In the genomic region with DNA sequence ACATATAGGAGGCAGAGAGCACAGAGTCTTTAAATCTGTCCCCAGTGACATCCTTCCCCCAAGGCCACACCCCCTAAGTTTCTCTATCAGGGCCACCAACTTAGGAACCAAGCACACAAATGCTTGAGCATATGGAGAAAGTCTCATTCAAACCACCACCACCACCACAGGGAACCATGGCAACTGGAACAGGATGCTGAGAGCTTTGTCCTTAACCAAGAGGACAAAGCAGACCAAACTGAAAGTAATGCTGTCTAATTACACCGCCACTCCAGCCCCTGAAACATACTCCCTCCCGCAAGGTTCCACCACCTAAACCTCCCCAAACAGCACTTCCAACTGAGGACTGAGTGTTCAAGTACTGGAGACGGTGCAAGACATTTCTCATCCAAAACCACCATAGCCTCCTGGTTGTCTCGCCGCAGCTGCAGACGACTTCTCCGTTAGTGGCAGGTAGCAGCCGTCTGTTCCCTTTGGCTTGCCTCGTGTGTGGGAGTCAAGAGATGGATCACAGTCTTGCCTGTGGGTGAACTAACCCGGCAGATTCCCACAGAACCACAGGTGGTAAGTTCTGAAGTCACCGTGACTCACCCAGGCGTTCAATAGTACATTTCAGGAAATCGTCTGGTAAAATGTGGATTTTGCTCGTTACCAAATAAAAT, we compare ENCODE assay signal across 10 mouse cellular contexts. TPM values are rescaled to one million over a fixed set of nuclear protein-coding genes. Genes with fewer than 3 reads are reported as not detected.
DNase-seq lines count a peak whose midpoint lies in the region; ATAC-seq lines count a peak whose summit lies in the region.
"Had no signal": no experiment of that assay in that cellular context is flagged by ENCODE, and none has a peak within 500 bp of the region (broad histone marks: within the 10 kb centered on the region; RNA-seq: fewer than 3 reads in every experiment).

No protein-coding gene starts in this region.

- H3K36me3 ChIP-seq in embryonic facial prominence, embryonic 14.5 days (ENCODE audit: control insufficient read depth, insufficient read depth, low read length): no peaks in the 10 kb centered on the region
- H3K36me3 ChIP-seq: heart, embryonic 15.5 days; liver, embryonic 15.5 days had no signal

- no peaks in the 10 kb centered on the region for H3K9me3 ChIP-seq in embryonic facial prominence, embryonic 14.5 days (ENCODE audit: control insufficient read depth, low read length)
- H3K9me3 ChIP-seq: heart, embryonic 15.5 days; liver, embryonic 15.5 days had no signal

- no peaks in the 10 kb centered on the region for H3K27me3 ChIP-seq in embryonic facial prominence, embryonic 14.5 days (replicated peaks; ENCODE audit: control insufficient read depth, insufficient read depth, low read length)
- H3K27me3 ChIP-seq: heart, embryonic 15.5 days; liver, embryonic 15.5 days had no signal

- intact Hi-C loops in left cerebral cortex, postnatal 14 days (cut with DNase I): loop anchor here (5.0 kb wide), 1 partner anchor 41 kb away; a partner anchor contains a TSS

- peak; percentile 53 for ATAC-seq in embryonic facial prominence, embryonic 14.5 days (ENCODE audit: low read depth)
- no peak for ATAC-seq in monocyte, adult 5-6 weeks (replicated peaks; ENCODE audit: insufficient number of reproducible peaks, low FRiP score, low TSS enrichment, poor library complexity, severe bottlenecking)

- H3K4me2 ChIP-seq in embryonic facial prominence, embryonic 14.5 days (ENCODE audit: low read depth, low read length): no peak overlapping the region
- H3K4me2 ChIP-seq: heart, embryonic 15.5 days; liver, embryonic 15.5 days had no signal

- no peak overlapping the region for H3K9ac ChIP-seq in embryonic facial prominence, embryonic 14.5 days (ENCODE audit: low read depth, low read length)
- H3K9ac ChIP-seq: heart, embryonic 15.5 days; liver, embryonic 15.5 days had no signal

- 0 out of 2 replicates have a peak, but pooled peaks cover 5% of the 10 kb centered on the region for H3K4me1 ChIP-seq in embryonic facial prominence, embryonic 14.5 days (ENCODE audit: control insufficient read depth, insufficient read depth, low read length)
- H3K4me1 ChIP-seq: liver, embryonic 15.5 days had no signal

- H3K27ac ChIP-seq in embryonic facial prominence, embryonic 14.5 days (replicated peaks; ENCODE audit: low read depth, low read length): no peak overlapping the region
- H3K27ac ChIP-seq: heart, embryonic 15.5 days; liver, embryonic 15.5 days had no signal

- H3K4me3 ChIP-seq in embryonic facial prominence, embryonic 14.5 days (ENCODE audit: low read depth, low read length): no peak overlapping the region
- H3K4me3 ChIP-seq: heart, embryonic 15.5 days; liver, embryonic 15.5 days had no signal

- 78% methylated on average over 14 of the region's 14 CpGs for WGBS in embryonic facial prominence, embryonic 14.5 days

- peak; percentile 61 for DNase-seq in thymus, postnatal 0 days (ENCODE audit: low spot score)
- no peak for DNase-seq in thymus, postnatal 10 days (ENCODE audit: low spot score in 2 of 2)
- DNase-seq in embryonic facial prominence, embryonic 14.5 days (ENCODE audit: low spot score): peak; percentile 29
- peak; percentile 49 to 76 for DNase-seq in left cerebral cortex, postnatal 14 days (ENCODE audit: low spot score in 2 of 2)
- DNase-seq in gastrocnemius, postnatal 25 days: no peak
- DNase-seq in spleen, adult 12 weeks (ENCODE audit: low spot score): no peak
- DNase-seq: adrenal gland, adult 2 months had no signal

RNA-seq across cellular contexts. Expression of a gene that starts 39.3 kb away (rescaled TPM):
- polyA plus RNA-seq in thymus, postnatal 0 days (2015; fragmentation: Nextera tagmentation; extraction: Ambion mirVana): 55.6 and 67.8 TPM in 2 replicates
- polyA plus RNA-seq in embryonic facial prominence, embryonic 14.5 days (2014; fragmentation: Nextera tagmentation; extraction: Ambion mirVana): 5.1 and 5.2 TPM in 2 replicates
- total RNA-seq in left cerebral cortex, postnatal 14 days (2021): 10 to 100 TPM; 88.0 to 98.7 TPM
- total RNA-seq in gastrocnemius, postnatal 25 days (2021): 1 to 10 TPM in 1 of 2 experiments, under 1 TPM in 1; 0.95 to 1.6 TPM
- total RNA-seq in monocyte, adult 5-6 weeks (2017): 88.5 to 100 TPM (median 93.4 TPM) in 3 replicates

Comparison
In these comparisons a context has a peak if more than half of its experiments do, and no peak if none do; other contexts are left out.
1. DNase-seq: peak in thymus, postnatal 0 days (single experiment), embryonic facial prominence, embryonic 14.5 days (single experiment) and left cerebral cortex, postnatal 14 days (2 of 2); none in thymus, postnatal 10 days (0 of 2), gastrocnemius, postnatal 25 days (single experiment) and spleen, adult 12 weeks (single experiment).
2. RNA of a gene that starts 39.3 kb away (total RNA-seq): 88.0 to 98.7 TPM in left cerebral cortex, postnatal 14 days and 88.5 to 100 TPM in monocyte, adult 5-6 weeks; 0.95 to 1.6 TPM in gastrocnemius, postnatal 25 days; every median in the first group is over 10 times any median in the second.